Mouse (Mus musculus) cerebellum, adult 2 months (tissue): ENCODE results near the gene Vps35l. TPM values are rescaled to one million over a fixed set of nuclear protein-coding genes. Genes with fewer than 3 reads are reported as not detected.

Experiments
- DNase-seq, 2 experiments: peaks; one replicate each; pipeline ENCODE4 v3.0.0; 2021
- H3K27ac ChIP-seq: fragments of 200-500 bp; 2 replicates; pipeline ENCODE4 v1.5.1; 2012; ENCODE audit warnings: low read length, control low read depth, inconsistent platforms; ENCODE audit not compliant: insufficient read depth
- H3K27me3 ChIP-seq: fragments of 200-500 bp; 2 replicates; pipeline ENCODE4 v1.6.1; 2012; ENCODE audit warnings: inconsistent platforms, mild to moderate bottlenecking, low read length, moderate library complexity; ENCODE audit not compliant: control insufficient read depth, insufficient read depth
- H3K4me1 ChIP-seq: fragments of 200-500 bp; 2 replicates; pipeline ENCODE4 v1.6.1; 2011; ENCODE audit warnings: low read length; ENCODE audit not compliant: control insufficient read depth, insufficient read depth
- H3K4me3 ChIP-seq: fragments of 200-500 bp; replicated peaks from 2 replicates; pipeline ENCODE3; 2011; ENCODE audit warnings: mild to moderate bottlenecking, low read depth, low read length, control low read depth; ENCODE audit not compliant: insufficient read depth
- CTCF ChIP-seq: fragments of 200-500 bp; IDR thresholded peaks from 2 replicates; pipeline ENCODE4 v1.5.1; 2011; ENCODE audit warnings: low read depth, mild to moderate bottlenecking, control low read depth, low read length, moderate library complexity, borderline replicate concordance; ENCODE audit not compliant: insufficient read depth
- POLR2A ChIP-seq: fragments of 200-500 bp; IDR thresholded peaks from 2 replicates; pipeline ENCODE4 v1.6.1; 2011; ENCODE audit warnings: low read length, control low read depth, borderline replicate concordance; ENCODE audit not compliant: insufficient read depth
- WGBS: fragments of 180-500 bp; shearing (Covaris S2); methylation state at CpG from one replicate; pipeline ENCODE4 v1.1.7; 2018; 5-methylcytosine and 5-hydroxymethylcytosine counted together
- polyA plus RNA-seq: library from polyadenylated mRNA; depleted of rRNA; stranded (reverse); fragments of >200 nt; gene quantifications from 2 replicates; pipeline ENCODE4 v1.2.3, GENCODE M21; 2012

Gene Vps35l
- polyA plus RNA-seq, 1 experiment = 74.3 TPM

DNA sequence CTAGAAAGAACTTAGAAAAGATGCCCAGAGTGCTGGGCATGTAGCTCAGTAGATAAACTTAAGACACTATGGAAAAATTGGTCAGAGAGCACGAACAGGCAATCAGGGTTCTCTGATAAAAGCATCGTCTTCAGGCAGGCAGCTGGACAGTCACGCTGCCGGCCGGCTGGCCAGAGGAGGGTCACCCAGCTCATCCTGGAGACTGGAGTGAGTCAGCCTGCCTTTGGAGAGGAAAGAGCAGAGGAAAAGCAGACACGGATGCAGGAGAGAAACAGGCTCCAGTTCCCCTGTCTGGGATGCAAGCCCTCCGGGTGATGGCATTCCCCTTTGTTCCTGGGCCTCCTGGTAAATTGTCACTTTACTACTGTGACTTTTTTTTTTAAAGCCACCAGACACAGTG, 57.6 kb downstream of the Vps35l start:
- DNase-seq = no peak
- Histone ChIP-seq H3K4me3 (no peak overlapping the region), H3K27ac (no peak overlapping the region), H3K4me1 (peaks cover 2% of the 10 kb centered on the region; the same call in 1 of the 2 replicates), H3K27me3 (no peaks in the 10 kb centered on the region)
- 79% methylated on average over 7 of the region's 7 CpGs for WGBS
- no peak for TF ChIP-seq CTCF
- TF ChIP-seq POLR2A = no peak

DNA sequence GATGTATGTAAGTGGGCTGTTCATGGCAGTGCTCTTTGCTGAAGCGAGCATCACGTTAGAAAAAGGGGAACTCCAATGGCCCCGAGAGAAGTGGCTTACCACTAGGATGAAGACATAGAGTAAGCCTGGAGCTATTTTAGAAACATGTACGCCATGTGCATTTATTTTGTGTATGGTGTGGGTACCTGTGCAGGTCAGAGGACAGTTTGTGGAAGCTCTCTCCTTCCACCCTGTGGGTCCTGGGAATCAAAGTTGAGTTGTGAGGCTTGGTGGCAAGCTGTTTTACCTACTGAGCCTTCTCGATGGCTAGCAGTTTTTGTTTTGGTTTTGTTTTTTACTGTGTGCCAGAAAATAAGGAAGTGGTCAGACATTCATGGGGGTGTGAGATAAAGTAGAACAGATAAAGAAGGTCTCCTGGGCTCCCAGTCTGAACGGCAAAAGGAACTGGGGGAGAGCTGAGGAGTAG, 58.1 kb downstream of the Vps35l start:
- TF ChIP-seq CTCF = no peak
- no peak for TF ChIP-seq POLR2A
- Histone ChIP-seq H3K4me3 (no peak overlapping the region), H3K4me1 (peaks cover 2% of the 10 kb centered on the region; the same call in 1 of the 2 replicates), H3K27me3 (no peaks in the 10 kb centered on the region), H3K27ac (no peak overlapping the region)
- no peak for DNase-seq
- WGBS = 89% methylated on average over 6 of the region's 6 CpGs

DNA sequence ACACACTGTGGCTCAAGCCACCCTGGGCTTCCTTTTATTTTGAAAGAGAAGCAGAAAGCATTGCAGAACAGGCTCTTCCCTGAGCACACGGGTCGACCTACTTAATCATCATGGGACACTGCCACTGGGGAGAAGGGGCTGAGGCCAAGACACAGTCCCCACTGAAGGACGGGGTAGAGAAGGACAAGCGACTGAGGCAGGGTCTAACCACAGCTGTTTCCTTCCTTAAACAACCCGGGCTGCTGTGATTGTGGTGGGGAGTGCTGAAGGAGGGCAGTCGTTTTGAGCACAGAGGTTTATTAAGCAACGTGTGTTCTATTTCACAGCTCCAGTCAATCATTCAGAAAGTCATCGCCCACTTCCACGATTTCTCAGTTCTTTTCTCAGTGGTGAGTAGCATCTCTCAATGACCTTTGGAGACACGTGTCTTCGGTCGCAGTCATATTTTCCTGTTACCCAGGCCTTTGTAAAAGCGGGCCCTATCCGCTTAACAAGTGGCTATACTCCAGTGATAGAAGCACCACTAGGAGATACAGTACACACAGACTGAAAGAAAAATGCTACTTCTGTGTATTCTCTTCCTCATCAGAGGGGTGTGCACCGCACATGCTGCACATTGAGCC, 60.2 kb downstream of the Vps35l start:
- WGBS = 87% methylated on average over 15 of the region's 15 CpGs
- no peak for TF ChIP-seq POLR2A
- TF ChIP-seq CTCF = no peak
- H3K27me3 ChIP-seq = no peaks in the 10 kb centered on the region
- no peak overlapping the region for H3K4me3 ChIP-seq
- H3K27ac ChIP-seq = no peak overlapping the region
- no peak for DNase-seq
- no peaks in the 10 kb centered on the region for H3K4me1 ChIP-seq

DNA sequence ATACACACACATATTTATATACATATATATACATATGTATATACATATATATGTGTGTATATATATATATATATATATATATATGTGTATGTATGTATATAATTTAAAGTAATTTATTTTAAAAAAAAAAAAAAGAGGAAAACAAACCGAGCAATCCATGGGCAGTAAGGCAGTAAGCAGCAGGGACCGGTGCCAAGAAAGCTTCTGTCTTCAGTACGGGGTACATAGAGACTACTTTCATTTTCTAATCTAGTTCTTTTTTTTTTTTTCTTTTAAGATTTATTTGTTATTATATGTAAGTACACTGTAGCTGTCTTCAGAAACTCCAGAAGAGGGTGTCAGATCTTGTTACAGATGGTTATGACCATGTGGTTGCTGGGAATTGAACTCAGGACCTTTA, 61.8 kb downstream of the Vps35l start:
- H3K4me3 ChIP-seq = no peak overlapping the region
- DNase-seq = no peak
- 75% methylated on average over 3 of the region's 3 CpGs for WGBS

DNA sequence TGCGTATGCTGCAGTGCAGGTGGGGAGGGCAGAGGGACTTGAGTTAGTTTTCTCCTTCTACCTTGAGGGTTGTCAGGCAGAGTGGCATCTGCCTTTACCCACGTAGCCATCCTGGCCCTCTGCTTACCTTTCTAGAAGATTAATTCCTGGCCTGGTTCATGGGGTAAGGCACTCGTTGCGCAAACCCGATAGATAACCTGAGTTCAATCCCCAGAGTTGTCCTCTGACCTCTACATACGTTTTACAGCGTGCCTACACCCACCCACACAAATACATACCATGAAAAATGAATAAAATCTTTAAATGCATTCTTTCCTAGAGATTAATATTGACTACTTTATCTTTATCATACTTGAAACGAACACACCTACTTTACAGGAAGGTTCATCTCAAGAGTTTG, 63.4 kb downstream of the Vps35l start:
- WGBS = 96% methylated on average over 8 of the region's 8 CpGs

More for the DNA sequence above, 61.8 kb downstream of the Vps35l start:
- no peak overlapping the region for H3K27ac ChIP-seq
- peaks cover 3% of the 10 kb centered on the region; the same call in 1 of the 2 replicates for H3K4me1 ChIP-seq
- no peaks in the 10 kb centered on the region for H3K27me3 ChIP-seq
- TF ChIP-seq POLR2A (no peak), CTCF (no peak)

DNA sequence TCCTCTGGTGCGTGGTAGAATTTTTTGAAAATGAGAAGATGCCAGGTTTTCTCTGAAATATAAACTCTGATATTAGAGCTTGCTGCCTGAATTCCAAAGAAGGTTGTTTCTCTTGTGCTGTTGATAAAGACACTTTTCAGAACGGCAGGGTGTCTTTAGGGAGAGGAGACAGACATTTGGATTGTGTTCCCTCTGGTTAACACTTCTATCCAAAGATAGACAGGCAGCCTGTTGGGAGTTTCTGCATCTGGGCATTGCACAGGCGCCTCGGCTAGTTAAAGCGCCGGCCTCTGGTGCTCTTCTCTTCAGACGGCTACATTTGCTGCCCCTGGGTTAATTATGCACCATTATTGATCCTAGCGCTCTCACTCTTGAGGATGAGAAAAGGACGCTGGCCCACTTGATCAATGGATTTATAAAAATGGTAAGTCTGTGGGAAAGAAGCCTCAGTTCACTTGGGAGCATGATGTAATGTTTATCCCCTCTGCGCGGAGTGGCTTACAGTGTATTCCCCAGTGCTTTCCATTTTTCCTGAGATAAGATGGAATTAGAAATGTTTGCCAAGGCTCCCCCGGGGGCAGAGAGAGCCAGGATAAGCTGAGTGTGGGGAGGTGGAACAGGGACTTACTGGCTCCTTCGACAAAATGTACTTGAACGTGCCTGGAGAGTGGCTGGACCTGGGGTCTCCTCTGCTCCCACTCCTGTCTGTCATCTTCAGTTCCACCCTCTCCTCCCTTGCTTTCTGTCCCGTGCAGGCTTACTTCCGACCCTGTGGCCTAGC, 66.8 kb downstream of the Vps35l start:
- H3K4me3 ChIP-seq = no peak overlapping the region
- H3K4me1 ChIP-seq = peaks cover 3% of the 10 kb centered on the region
- TF ChIP-seq POLR2A (no peak), CTCF (no peak)
- no peak for DNase-seq
- 65% methylated on average over 16 of the region's 16 CpGs for WGBS
- no peak overlapping the region for H3K27ac ChIP-seq
- H3K27me3 ChIP-seq = no peaks in the 10 kb centered on the region

More for the DNA sequence above, 63.4 kb downstream of the Vps35l start:
- no peak for TF ChIP-seq POLR2A
- no peak for TF ChIP-seq CTCF
- Histone ChIP-seq H3K27ac (no peak overlapping the region), H3K27me3 (no peaks in the 10 kb centered on the region), H3K4me1 (peaks cover 3% of the 10 kb centered on the region), H3K4me3 (no peak overlapping the region)
- DNase-seq = no peak

DNA sequence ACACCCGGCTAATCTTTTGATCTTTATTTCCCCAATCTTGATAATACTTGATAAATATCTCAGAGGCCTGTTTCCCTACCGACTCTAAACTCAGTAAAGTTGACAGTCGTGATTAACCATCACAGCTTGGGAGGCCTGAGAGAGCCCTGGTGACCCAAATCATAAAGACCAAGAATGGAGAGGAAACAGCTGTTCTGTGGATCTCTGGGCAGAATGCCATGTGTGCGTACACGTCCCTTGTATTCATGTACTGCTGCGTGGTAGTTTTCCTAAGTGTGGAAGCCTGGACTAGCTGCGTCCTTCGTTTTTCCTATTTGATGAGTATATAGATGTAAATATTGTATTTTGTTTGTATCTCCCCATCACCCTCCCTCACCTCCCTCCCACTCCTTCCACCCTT, 67.9 kb downstream of the Vps35l start:
- H3K27me3 ChIP-seq = no peaks in the 10 kb centered on the region
- H3K4me1 ChIP-seq = peaks cover 3% of the 10 kb centered on the region
- 52% methylated on average over 8 of the region's 8 CpGs for WGBS
- TF ChIP-seq POLR2A (no peak), CTCF (no peak)
- DNase-seq = no peak
- H3K27ac ChIP-seq = no peak overlapping the region
- no peak overlapping the region for H3K4me3 ChIP-seq
